Mouse (Mus musculus) G1E (cell line): ENCODE data around the gene Dhx58.

ENCODE experiments used
- CTCF ChIP-seq: IDR thresholded peaks from 2 replicates; pipeline ENCODE4 v1.5.1; 2012; ENCODE audit warnings: low read depth, low read length, inconsistent platforms, mixed read lengths
- GATA1 ChIP-seq: IDR thresholded peaks from 2 replicates; pipeline ENCODE4 v1.6.1; 2012; ENCODE audit warnings: borderline replicate concordance, low read length, inconsistent platforms, mixed read lengths
- GATA2 ChIP-seq: IDR thresholded peaks from 2 replicates; pipeline ENCODE4 v1.6.1; 2012; ENCODE audit warnings: low read depth, low read length, inconsistent platforms, borderline replicate concordance
- TAL1 ChIP-seq: conservative IDR thresholded peaks from 2 replicates; pipeline ENCODE4 v1.6.1; 2012; ENCODE audit warnings: low read depth, low read length, inconsistent platforms, mixed read lengths

GRCm38 (mm10) chr11:100741348-100741747, 37.3 kb upstream of the Dhx58 start:
- no peak for TF ChIP-seq CTCF
- no peak for TF ChIP-seq GATA1
- TF ChIP-seq TAL1, result no peak
- no peak for TF ChIP-seq GATA2
